ENCODE assay signal across 11 mouse cellular contexts in the genomic region with DNA sequence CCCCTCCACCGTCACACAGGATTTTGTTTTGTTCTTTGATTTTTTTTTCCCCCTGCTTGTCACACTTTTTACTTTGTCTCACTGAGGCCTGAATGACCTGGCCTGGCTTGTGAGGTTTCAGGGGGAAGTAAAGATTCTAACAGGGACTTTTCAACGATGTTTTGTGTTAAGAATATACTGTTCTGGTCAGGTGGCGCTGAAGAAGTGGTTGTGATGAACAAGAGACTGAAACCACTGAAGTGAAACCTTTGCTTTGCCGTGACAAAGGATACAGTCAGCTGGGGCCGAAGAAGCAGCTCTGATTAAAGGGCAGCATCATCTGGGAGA.
DNase-seq lines count a peak whose midpoint lies in the region; ATAC-seq and TF ChIP-seq lines count a peak whose summit lies in the region.
"Had no signal": no experiment of that assay in that cellular context is flagged by ENCODE, and none has a peak within 500 bp of the region (broad histone marks: within the 10 kb centered on the region; RNA-seq: fewer than 3 reads in every experiment).

No protein-coding gene starts in this region.

- peak overlapping the region; percentile 61; the same call in 1 of the 2 replicates for H3K27ac ChIP-seq in embryonic facial prominence, embryonic 15.5 days (replicated peaks)
- H3K27ac ChIP-seq in embryonic facial prominence, embryonic 10.5 days (replicated peaks) = no peak overlapping the region
- H3K27ac ChIP-seq in kidney, embryonic 16.5 days (ENCODE audit: low read length) = peak overlapping the region; percentile 67
- H3K27ac ChIP-seq in midbrain, postnatal 0 days (ENCODE audit: low read depth, low read length) = peak overlapping the region; percentile 73
- H3K27ac ChIP-seq in midbrain, embryonic 11.5 days (ENCODE audit: low read depth, low read length) = no peak overlapping the region
- H3K27ac ChIP-seq in stomach, embryonic 15.5 days = peak overlapping the region; percentile 45; the same call in 1 of the 2 replicates
- H3K27ac ChIP-seq: forebrain, embryonic 12.5 days had no signal

- no peak overlapping the region for H3K9ac ChIP-seq in embryonic facial prominence, embryonic 15.5 days
- H3K9ac ChIP-seq in kidney, embryonic 16.5 days (replicated peaks; ENCODE audit: low read length) = no peak overlapping the region
- no peak overlapping the region for H3K9ac ChIP-seq in midbrain, postnatal 0 days (replicated peaks; ENCODE audit: low read length, poor library complexity, severe bottlenecking)
- no peak overlapping the region for H3K9ac ChIP-seq in midbrain, embryonic 11.5 days (ENCODE audit: low read length)
- no peak overlapping the region for H3K9ac ChIP-seq in stomach, embryonic 15.5 days
- H3K9ac ChIP-seq: forebrain, embryonic 12.5 days; lung, embryonic 14.5 days had no signal

- no peak for DNase-seq in embryonic facial prominence, embryonic 10.5 days (ENCODE audit: low spot score)
- DNase-seq in kidney, postnatal 4 days = no peak
- DNase-seq in midbrain, postnatal 0 days (ENCODE audit: low spot score) = no peak
- no peak for DNase-seq in midbrain, embryonic 11.5 days (ENCODE audit: low spot score, missing footprints)
- no peak for DNase-seq in frontal cortex, postnatal 36 days (ENCODE audit: low spot score in 2 of 2)
- DNase-seq: thymus, postnatal 14 days had no signal

- H3K4me1 ChIP-seq in embryonic facial prominence, embryonic 15.5 days = peaks cover 13% of the 10 kb centered on the region
- H3K4me1 ChIP-seq in embryonic facial prominence, embryonic 10.5 days = peaks cover 13% of the 10 kb centered on the region
- peaks cover 11% of the 10 kb centered on the region for H3K4me1 ChIP-seq in kidney, embryonic 16.5 days (ENCODE audit: insufficient read depth, low read length)
- peaks cover 14% of the 10 kb centered on the region; the same call in 1 of the 2 replicates for H3K4me1 ChIP-seq in midbrain, postnatal 0 days (ENCODE audit: insufficient read depth, low read length)
- peaks cover 9% of the 10 kb centered on the region for H3K4me1 ChIP-seq in midbrain, embryonic 11.5 days (ENCODE audit: control insufficient read depth, insufficient read depth, low read length)
- peaks cover 8% of the 10 kb centered on the region; the same call in 1 of the 2 replicates for H3K4me1 ChIP-seq in stomach, embryonic 15.5 days

- WGBS in embryonic facial prominence, embryonic 15.5 days = 70% methylated on average over 5 of the region's 5 CpGs
- WGBS in embryonic facial prominence, embryonic 10.5 days = 61% methylated on average over 5 of the region's 5 CpGs
- 44% methylated on average over 5 of the region's 5 CpGs for WGBS in kidney, embryonic 16.5 days
- WGBS in midbrain, postnatal 0 days = 29% methylated on average over 5 of the region's 5 CpGs
- WGBS in midbrain, embryonic 11.5 days = 31% methylated on average over 5 of the region's 5 CpGs
- 78% methylated on average over 5 of the region's 5 CpGs for WGBS in stomach, embryonic 15.5 days

- no peak overlapping the region for H3K4me3 ChIP-seq in embryonic facial prominence, embryonic 15.5 days (replicated peaks)
- no peak overlapping the region for H3K4me3 ChIP-seq in embryonic facial prominence, embryonic 10.5 days
- H3K4me3 ChIP-seq in kidney, embryonic 16.5 days (ENCODE audit: low read length) = no peak overlapping the region
- H3K4me3 ChIP-seq in midbrain, postnatal 0 days (ENCODE audit: low read depth, low read length) = no peak overlapping the region
- no peak overlapping the region for H3K4me3 ChIP-seq in midbrain, embryonic 11.5 days (ENCODE audit: low read depth, low read length)
- H3K4me3 ChIP-seq in stomach, embryonic 15.5 days (replicated peaks) = no peak overlapping the region
- H3K4me3 ChIP-seq: forebrain, embryonic 12.5 days had no signal

- H3K4me2 ChIP-seq in embryonic facial prominence, embryonic 15.5 days (replicated peaks) = no peak overlapping the region
- H3K4me2 ChIP-seq in kidney, embryonic 16.5 days (replicated peaks; ENCODE audit: low read depth, low read length) = no peak overlapping the region
- H3K4me2 ChIP-seq in midbrain, postnatal 0 days (ENCODE audit: low read depth, low read length, poor library complexity, severe bottlenecking) = no peak overlapping the region
- no peak overlapping the region for H3K4me2 ChIP-seq in midbrain, embryonic 11.5 days
- H3K4me2 ChIP-seq in stomach, embryonic 15.5 days = no peak overlapping the region
- H3K4me2 ChIP-seq: forebrain, embryonic 12.5 days had no signal

- no peaks in the 10 kb centered on the region for H3K27me3 ChIP-seq in embryonic facial prominence, embryonic 15.5 days
- no peaks in the 10 kb centered on the region for H3K27me3 ChIP-seq in embryonic facial prominence, embryonic 10.5 days (replicated peaks; ENCODE audit: low read depth, poor library complexity, severe bottlenecking)
- H3K27me3 ChIP-seq in kidney, embryonic 16.5 days (ENCODE audit: insufficient read depth, low read length) = no peaks in the 10 kb centered on the region
- no peaks in the 10 kb centered on the region for H3K27me3 ChIP-seq in midbrain, postnatal 0 days (ENCODE audit: insufficient read depth, low read length)
- no peaks in the 10 kb centered on the region for H3K27me3 ChIP-seq in midbrain, embryonic 11.5 days (ENCODE audit: control insufficient read depth, insufficient read depth, low read length)
- no peaks in the 10 kb centered on the region for H3K27me3 ChIP-seq in stomach, embryonic 15.5 days (replicated peaks)
- H3K27me3 ChIP-seq: forebrain, embryonic 12.5 days had no signal

- no peaks in the 10 kb centered on the region for H3K9me3 ChIP-seq in embryonic facial prominence, embryonic 15.5 days (replicated peaks)
- H3K9me3 ChIP-seq in embryonic facial prominence, embryonic 10.5 days = no peaks in the 10 kb centered on the region
- H3K9me3 ChIP-seq in kidney, embryonic 16.5 days (ENCODE audit: low read length) = no peaks in the 10 kb centered on the region
- H3K9me3 ChIP-seq in midbrain, postnatal 0 days (ENCODE audit: low read length) = no peaks in the 10 kb centered on the region
- no peaks in the 10 kb centered on the region for H3K9me3 ChIP-seq in midbrain, embryonic 11.5 days (ENCODE audit: control insufficient read depth, low read length)
- no peaks in the 10 kb centered on the region for H3K9me3 ChIP-seq in stomach, embryonic 15.5 days
- H3K9me3 ChIP-seq: forebrain, embryonic 12.5 days had no signal

- TF ChIP-seq CTCF in midbrain, postnatal 0 days (IDR thresholded peaks at IDR 0.05) = no peak

- no peak for ATAC-seq in embryonic facial prominence, embryonic 15.5 days (ENCODE audit: insufficient number of reproducible peaks, low FRiP score, low TSS enrichment, low read depth)
- ATAC-seq in kidney, embryonic 16.5 days (ENCODE audit: low FRiP score, low TSS enrichment) = no peak
- no peak for ATAC-seq in midbrain, postnatal 0 days (ENCODE audit: low FRiP score)
- no peak for ATAC-seq in midbrain, embryonic 11.5 days (ENCODE audit: low FRiP score)
- no peak for ATAC-seq in stomach, embryonic 15.5 days (ENCODE audit: insufficient read depth, low FRiP score, low read depth)

- no peaks in the 10 kb centered on the region for H3K36me3 ChIP-seq in embryonic facial prominence, embryonic 15.5 days
- no peaks in the 10 kb centered on the region for H3K36me3 ChIP-seq in embryonic facial prominence, embryonic 10.5 days (replicated peaks)
- H3K36me3 ChIP-seq in kidney, embryonic 16.5 days (ENCODE audit: insufficient read depth, low read length) = no peaks in the 10 kb centered on the region
- H3K36me3 ChIP-seq in midbrain, postnatal 0 days (ENCODE audit: insufficient read depth, low read length) = no peaks in the 10 kb centered on the region
- H3K36me3 ChIP-seq in midbrain, embryonic 11.5 days (ENCODE audit: control insufficient read depth, insufficient read depth, low read length) = no peaks in the 10 kb centered on the region
- H3K36me3 ChIP-seq in stomach, embryonic 15.5 days = no peaks in the 10 kb centered on the region
- H3K36me3 ChIP-seq: forebrain, embryonic 12.5 days had no signal

Comparison
In these comparisons a context has a peak if more than half of its experiments do, and no peak if none do; other contexts are left out.
1. H3K27ac ChIP-seq: peak in embryonic facial prominence, embryonic 15.5 days (single experiment), kidney, embryonic 16.5 days (single experiment), midbrain, postnatal 0 days (single experiment) and stomach, embryonic 15.5 days (single experiment); none in embryonic facial prominence, embryonic 10.5 days (single experiment) and midbrain, embryonic 11.5 days (single experiment).